Mouse (Mus musculus) spleen, postnatal 10 days (tissue): ENCODE measurements around the gene Zfand6.
A peak's percentile ranks its signal among the peaks of the same experiment; 100 is the strongest.

Experiments
- DNase-seq, 2 experiments: peaks; one replicate each; pipeline ENCODE4 v3.0.0; 2021 to 2022; ENCODE audit warnings: low spot score in 2 of 2

Gene Zfand6

DNA sequence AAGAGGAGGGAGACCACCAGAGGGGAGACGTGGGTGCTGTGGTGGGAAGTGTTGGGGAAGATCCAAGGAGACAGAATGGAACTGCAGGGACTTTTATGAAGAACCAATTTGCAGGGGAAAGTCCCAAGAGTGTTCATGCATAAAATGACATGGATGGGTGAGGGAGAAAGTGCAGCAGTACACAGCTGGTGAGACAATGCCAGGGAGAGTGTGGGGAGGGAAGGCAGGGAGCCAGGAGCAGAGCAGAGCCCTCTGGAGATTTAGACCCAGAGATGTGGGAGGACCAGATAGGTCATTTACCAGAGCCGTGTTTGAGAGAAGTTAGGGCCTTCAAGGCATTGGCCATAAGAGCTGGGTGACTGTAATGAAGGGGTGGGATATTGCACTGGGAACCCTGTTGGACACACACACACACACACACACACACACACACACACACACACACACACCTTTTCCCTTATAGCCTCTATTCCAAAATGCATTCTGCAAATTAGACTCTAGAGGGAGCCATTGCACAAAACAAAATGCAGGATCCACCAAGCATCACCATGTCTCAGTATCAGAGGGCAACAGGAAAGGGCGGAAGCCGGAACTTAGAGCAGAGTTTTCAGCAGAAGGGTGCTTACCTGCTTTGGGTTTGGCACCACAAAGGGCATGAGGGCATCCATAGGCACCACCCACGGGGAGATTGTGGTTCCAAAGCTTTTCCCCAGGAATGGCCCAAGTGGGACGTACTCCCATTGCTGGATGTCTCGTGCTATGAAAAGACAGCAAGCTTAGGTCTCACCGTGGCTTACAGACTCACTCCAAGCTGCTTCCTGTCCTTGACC lies 95.5 kb downstream of the Zfand6 start:
- peak; percentile 29 to 38 for DNase-seq

DNA sequence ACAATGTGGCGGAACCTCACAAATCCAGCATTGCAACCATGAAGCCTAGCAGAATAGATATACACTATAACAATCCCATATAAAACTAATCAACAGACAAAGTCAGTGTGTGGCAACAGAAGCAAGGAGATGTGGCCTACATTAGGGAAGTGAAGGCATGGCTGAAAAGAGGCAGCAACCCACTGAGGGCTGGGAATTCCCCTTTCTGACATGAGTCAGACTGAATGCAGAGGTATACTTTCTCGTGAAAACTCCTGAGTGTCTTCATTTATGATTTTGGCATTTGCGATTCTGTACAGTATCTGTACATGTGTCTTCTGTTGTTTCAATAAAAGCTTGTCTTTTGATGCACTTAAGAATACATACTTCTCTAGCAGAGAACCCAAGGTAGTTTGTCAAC lies 98.4 kb downstream of the Zfand6 start:
- no peak for DNase-seq

DNA sequence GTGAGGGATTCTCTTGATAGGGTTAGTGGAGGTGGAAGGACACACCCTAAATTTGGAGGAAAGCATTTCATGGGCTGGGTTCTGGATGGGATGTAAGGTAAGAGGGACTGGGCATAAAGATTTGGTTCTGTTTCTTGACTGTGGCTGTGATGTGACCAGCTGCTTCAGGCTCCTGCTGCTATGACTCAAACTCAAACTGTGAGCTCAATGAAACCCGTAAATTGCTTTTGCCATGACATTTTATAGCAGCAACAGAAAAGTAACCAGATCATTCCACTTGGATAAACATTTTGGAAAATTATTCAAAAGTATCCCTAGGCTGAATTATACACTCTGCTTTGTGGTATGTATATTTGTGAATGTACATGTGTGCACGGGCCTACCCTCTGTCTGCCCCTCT lies 99.1 kb downstream of the Zfand6 start:
- DNase-seq = no peak

DNA sequence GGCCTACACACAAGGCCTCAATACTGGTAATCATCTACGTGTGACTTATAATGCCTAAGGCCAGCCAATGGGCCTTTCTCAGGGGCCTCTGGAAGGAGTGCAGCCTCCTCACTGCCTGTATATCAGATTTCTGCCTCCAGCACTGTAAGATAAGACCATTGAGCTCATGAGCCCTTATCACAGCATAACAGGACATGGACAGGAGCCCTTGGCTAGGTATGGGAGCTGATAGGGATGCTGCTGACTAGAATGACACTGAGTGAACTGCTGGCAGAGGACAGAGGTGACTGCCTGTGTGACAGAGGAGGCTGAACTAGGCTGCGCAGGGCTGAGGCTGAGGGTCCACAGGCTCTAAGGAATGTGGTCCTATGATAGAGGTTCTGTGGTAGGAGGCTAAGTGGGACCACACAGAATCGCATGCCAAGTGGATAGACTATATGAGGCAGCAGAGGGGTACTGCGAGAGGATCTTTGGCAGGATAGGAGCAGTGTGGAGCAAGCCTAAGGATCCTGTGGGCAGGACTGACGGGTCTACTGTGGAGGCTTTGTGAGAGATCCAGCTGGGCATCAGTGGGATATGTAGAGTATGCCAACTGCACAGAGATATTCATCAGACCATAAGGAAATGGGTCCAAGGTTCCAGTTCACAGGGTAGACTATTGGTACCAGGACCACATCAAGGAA lies 102.5 kb downstream of the Zfand6 start:
- no peak for DNase-seq

DNA sequence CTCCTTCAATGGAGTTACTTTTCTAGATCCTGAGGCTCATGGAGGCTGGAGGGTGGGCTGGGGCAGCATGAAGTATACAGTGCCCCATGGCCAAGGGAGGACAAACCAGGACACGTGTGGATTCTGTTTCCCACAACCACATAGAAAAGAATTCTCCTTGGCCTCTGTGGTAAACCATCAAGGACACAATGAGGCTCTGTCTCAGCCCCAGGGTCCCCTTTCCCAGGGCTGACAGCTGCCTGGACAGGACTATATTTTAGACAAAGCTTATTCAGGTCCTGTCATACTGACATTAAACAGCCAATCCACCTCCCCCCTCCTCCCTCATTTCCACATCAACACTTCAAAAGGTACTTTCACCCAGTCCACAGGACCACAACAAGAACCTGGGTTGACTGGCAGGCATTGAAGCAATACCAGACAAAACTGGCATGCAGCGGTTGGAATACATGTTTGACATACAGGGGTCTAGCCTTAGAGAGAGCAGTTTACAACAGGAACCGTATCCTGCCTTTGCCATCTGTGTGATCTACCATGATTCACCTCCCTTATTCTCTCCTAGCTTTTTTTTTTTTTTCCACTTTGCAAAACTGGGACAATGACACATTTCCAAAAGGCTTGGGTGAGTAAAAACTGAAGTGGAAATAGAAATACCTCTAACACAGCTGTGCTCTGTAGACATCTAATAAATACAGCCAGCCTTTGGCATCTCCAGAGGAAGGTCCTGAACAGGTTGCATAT lies 103.2 kb downstream of the Zfand6 start:
- DNase-seq = no peak

DNA sequence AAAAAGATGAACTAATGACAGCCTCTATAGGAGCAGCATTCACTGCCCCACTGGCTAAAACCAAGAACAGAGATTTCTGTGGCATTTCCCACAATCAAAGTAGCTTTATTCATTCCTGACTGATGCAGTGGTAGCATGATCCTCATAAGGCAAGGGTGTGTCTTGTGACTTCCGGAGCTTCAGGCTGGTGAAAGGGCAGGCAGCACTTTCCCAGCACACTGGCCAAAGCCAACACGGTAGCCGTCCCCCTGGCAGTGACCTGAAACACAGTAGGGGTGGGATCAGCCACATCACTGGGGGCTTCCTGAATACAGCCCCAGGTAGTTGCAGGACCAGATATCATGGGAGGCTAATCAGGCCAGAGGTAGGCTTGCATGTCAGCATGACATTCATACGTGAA lies 104.7 kb downstream of the Zfand6 start:
- no peak for DNase-seq

DNA sequence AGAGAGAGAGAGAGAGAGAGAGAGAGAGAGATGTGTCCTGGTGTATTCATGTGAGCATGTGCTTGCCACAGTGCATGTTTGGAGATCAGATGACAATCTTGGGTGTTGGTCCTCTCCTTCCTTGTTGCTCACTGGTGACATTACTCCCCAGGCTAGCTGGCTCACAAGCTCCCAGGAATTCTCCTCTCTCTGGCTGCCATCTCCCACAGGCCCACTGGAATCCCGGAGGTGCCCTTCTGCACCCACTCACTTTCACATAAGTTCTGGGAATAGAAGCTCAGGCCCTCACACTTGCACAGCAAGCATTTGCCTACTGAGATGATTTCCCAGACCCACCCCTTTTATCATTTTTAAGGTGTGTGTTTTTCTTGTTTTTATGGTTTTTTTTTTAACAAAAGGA lies 110.0 kb downstream of the Zfand6 start:
- no peak for DNase-seq

DNA sequence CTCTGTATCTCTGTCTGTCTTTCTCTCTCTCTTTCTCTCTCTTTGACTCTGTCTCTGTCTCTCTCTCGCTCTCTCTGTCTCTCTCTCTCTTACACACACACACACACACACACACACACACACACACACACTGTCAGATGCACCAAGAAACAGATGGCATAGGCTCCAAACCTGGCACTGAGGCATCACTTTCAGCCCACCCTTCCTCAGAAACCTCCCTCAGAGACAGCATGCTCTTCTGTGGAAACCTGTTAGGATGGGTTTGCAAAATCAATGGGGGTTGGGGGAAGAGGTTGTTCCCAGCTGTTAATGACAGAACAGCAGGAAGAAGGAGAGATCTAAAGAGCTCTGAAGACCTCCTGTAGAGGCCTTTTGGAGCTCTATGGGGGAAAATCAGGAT lies 110.9 kb downstream of the Zfand6 start:
- no peak for DNase-seq

DNA sequence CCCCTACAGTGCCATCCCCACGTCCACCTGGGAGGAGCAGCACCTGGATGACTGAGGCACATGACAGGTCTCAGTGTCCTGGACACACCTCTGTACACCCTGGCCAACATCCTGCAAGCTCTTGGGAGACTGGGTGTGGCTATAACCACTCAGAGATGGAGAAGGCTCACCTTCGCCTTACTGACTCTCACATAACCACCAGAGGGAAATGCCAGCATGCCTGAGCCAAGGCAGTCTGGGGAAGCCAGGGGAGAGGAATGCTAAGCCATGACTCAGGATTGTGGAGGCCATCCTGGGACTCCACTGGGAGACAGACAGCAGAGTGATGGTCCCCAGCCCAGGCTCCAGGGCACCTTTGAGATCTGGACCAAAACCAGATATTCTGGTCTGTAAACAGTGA lies 112.7 kb downstream of the Zfand6 start:
- no peak for DNase-seq

DNA sequence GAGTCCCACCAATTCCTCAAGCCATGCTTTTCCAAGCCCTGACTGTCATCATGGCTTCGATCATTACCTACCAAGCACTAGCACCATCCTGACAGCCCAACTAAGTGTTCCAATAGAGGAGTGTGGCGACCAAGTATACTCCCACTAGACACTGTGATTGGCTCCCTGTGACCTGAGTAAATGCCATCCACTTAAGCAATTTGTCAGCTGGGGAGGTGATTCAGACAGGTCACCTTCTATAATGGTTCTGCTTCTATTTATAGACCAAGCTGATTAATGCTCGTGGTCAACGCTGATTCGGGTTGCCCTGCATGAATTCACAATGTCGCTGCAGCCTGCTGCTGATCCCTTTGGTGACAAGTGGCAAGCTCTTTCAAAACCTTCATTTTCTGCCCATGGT lies 123.6 kb downstream of the Zfand6 start:
- no peak for DNase-seq

DNA sequence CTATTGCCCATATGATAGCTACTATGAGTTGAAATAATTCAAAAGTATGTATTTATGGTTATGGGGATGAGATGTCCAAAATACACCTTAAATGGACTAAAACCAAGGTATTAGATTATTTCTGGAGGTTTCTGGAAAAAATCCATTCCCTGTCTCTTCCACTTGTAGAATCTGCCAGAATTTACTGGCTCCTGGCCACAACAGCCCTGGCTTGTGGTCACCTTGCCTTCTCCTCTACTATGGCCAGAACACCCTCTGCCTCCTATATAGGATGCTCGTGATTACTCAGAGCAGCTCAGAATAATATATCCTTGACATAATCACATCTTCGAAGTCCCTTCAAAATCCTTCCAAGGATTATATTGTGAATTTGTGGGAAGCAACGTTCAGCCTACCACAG lies 125.5 kb downstream of the Zfand6 start:
- no peak for DNase-seq
